Mouse (Mus musculus): ENCODE data around the gene Dbil5. TPM values are rescaled to one million over a fixed set of nuclear protein-coding genes. Genes with fewer than 3 reads are reported as not detected.
"Not testable (repeated sequence)": the region's sequence is repeated elsewhere in the genome, so short reads cannot be mapped to it uniquely, and the experiment has no call there.

The Dbil5 gene
- total RNA-seq (2022), result under 1 TPM in 3 of 4 experiments, not detected in 1; 0.50 to 0.68 (median 0.60) TPM

- DNase-seq (ENCODE audit: low spot score), result peak; percentile 95
Observed at GRCm38 (mm10) chr11:76217390-76217800, at the start of gene Dbil5, which contains the start of gene Gemin4. Gene Dbil5 (plus strand): TSS chr11:76217608. Gene Gemin4 (minus strand): TSS chr11:76217664.

DNA sequence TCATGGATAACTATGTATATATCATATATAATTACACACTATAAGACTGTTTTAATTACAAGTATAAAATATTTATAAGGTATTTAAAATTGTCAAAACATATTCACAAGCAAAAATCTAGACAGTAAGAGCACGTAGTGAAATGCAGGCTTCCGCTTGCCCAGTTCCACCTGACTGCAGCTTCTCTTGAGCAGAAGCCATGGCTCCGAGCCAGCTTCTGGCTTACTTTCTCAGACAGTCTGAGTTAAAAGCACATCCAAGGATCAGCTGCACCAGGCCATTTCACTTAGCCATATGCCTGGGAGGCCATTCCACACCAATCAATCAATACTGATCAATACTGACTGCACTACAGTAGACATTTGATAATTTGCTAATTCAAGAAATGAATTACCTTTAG is 48.4 kb upstream of the Dbil5 start:
- DNase-seq (ENCODE audit: low spot score), result no peak

DNA sequence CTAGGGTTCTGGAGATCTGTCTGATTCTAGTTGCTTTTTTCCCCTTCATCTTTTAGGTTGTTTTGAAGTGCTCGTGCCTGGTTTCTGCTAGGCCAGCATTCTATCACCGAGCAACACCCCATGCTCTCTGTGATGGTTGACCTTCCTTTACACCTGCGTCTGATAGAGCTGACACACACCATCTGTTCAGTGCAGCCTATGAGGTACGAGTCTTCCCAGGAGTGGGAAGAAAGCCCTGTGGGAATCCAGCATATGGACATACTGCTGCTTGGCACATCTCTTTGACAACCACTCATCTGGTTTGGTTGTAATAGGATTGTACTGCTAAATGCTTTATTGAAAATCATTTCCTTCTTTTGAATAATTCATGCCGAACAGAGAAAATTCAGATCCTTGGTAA is 47.2 kb upstream of the Dbil5 start:
- DNase-seq (ENCODE audit: low spot score), result no peak

DNA sequence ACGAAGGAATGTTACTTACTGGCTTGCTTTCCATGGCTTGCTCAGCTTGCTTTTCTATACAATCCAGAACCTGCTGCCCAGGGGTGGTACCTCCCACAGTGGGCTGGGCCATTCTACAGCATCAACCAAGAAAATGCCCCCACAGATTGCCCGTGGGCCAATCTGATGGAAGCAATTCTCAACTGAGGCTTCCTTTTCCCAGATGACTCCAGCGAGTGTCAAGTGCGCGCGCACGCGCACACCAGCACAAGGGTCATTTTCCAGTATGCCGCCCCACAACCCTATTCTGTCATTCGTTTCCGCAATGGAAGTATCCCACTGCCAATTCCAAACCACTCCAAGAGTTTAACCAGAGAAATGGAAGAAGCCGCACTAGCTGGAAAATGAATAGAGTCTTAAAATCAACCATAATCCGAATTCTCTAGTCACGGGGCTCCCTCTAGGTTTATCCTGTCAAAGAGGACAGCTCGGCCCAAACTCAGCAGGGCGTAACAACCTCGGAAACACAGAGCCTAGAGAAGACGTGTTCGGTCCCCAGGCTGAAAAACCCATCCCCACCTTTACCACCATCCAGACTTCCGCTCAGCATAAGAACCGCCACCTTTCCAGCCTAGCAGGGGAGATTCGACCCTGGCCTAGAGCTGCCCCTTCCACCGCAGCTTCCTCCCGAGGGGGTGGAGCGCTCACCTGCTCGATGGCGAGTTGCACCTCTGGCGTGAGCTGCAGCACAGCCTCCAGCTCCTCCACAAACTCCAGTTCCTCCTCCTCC is 38.5 kb upstream of the Dbil5 start:
- DNase-seq (ENCODE audit: low spot score), result no peak

- peak; percentile 92 for DNase-seq (ENCODE audit: low spot score)
Observed at GRCm38 (mm10) chr11:76179495-76180145, 37.8 kb upstream of the Dbil5 start, which contains the start of the genes Vps53 and Fam57a. Gene Vps53 (minus strand): TSS chr11:76179647. Gene Fam57a (plus strand): TSS chr11:76179671.

DNA sequence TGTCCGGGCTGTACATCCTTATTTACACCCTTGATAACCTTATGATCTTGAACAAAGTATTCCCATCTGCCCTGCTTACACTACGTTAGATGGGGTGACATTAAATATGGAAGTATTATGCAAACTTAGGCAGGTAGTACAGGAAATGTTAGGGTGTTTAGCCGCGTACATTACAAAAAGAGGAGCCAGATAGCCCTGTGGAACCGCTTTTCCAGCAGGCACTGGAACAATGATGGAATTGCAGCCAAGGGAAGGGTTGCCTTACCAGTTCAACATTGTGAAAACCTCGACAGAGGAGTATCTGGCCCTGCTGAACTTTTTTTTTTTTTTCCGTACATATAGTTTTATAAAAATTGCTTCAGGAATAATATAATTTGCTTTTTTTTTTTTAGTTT is 37.3 kb upstream of the Dbil5 start:
- DNase-seq (ENCODE audit: low spot score), result no peak

GRCm38 (mm10) chr11:76183745-76184144 is 33.7 kb upstream of the Dbil5 start:
- DNase-seq (ENCODE audit: low spot score), result no peak

DNA sequence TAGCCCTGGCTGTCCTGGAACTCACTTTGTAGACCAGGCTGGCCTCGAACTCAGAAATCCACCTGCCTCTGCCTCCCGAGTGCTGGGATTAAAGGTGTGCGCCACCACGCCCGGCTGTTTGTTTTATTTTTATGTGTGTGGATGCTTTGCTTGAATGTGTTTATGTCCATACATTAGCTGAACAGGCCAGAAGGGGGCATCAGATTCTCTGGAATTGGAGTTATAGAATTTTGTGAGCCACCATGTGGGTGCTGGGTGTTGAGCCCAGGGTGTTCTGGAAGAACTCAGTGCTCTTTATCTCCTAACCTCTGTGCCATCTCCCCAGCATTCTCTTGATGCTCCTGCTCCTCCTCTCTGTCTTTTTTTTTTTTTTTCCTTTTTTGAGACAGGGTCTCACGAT is 30.5 kb upstream of the Dbil5 start:
- no peak for DNase-seq (ENCODE audit: low spot score)

DNA sequence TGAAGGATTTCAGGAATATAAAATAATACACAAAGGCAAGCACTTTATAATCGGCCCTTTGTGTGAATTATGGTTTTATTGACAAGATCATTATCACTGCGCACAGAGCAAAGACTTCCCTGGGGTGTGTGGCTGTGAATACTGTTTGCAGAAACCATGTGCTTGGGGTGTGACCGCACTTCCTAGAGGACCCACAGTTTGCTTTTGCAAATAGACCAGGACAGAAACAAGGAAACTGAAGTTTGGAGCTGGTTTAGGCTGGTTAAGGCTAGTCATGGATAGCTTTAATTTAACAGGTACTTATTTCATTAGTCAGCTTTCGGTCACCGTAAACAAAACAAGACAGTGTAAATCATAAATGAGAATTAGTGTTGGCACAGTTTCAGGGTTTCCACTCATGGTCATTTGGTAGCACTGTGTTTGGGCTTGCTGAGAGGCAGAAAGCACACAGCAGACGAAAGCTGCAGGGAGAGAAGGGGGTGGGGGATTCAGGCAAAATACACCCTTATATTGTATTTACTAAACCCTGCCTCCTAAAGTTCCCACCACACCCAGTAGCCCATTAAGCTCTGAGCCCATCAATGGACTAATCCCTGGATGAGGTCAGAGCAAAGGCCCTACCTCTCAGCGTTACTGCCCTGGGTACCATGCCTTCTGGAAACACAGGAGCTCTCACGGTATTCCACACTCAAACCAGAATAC is 21.0 kb upstream of the Dbil5 start:
- DNase-seq (ENCODE audit: low spot score), result no peak

DNA sequence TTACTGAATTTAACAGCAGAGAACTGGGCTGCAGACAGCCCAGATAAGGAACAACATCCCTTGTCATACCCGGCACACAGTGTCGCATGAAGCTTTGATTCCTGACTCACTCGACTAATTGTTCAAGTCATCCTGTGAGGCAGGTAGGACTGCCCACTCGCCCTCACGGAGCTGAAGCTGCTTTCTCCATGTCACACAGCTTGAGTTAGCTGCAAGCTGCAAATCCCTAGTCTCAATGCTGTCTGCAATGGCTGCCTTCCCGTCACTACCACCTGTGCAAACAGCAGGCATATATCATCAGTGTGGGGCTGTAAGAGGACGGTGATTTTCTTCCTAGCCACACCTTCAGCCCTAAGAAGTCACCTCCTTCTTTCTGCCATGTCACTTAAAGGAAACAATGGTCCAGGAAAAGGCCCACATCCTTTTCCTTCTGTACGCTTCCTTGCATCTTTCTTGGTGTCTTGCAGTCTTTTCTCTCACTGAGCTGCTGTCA is 20.4 kb upstream of the Dbil5 start:
- DNase-seq (ENCODE audit: low spot score), result no peak

GRCm38 (mm10) chr11:76201761-76202674 is 15.4 kb upstream of the Dbil5 start:
- peak; percentile 82 for DNase-seq (ENCODE audit: low spot score)

- no peak for DNase-seq (ENCODE audit: low spot score)
Observed at GRCm38 (mm10) chr11:76206793-76207192, 10.6 kb upstream of the Dbil5 start.

DNA sequence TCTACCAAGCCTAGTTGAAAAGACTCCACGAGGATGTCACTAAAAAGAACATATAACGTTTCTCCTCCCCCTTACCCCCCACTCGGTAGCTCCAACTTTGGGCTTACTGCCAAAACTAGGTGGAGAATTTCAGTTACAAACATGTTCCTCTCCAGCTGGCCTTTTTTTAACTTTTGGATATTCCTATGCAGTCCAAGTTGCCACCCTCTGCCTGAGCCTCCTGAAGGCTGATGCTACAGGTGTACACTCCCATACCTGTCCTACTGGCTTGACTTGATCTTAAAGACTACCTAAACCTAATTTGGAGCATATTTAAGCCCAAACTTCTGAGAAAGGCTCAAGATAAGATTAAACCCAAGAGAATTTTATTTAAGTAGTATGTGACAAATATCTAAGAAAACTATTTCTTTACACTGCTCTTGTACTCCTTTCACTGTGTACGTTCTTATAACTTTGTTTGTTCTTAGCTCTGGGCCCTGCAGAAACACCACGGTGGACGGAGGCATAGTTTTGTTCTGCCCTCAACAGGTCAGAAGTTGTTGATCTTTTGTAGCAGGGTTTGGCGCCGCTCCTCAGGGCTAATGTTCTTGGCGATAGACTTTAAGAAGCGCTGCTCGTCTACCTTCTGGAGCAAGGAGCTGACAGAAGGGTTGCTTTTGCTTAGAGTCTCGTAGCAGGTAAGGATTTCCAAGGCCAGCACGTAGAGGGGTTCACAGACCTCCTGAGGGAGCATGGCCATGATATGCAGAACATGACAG is 7.0 kb upstream of the Dbil5 start:
- DNase-seq (ENCODE audit: low spot score), result no peak

DNA sequence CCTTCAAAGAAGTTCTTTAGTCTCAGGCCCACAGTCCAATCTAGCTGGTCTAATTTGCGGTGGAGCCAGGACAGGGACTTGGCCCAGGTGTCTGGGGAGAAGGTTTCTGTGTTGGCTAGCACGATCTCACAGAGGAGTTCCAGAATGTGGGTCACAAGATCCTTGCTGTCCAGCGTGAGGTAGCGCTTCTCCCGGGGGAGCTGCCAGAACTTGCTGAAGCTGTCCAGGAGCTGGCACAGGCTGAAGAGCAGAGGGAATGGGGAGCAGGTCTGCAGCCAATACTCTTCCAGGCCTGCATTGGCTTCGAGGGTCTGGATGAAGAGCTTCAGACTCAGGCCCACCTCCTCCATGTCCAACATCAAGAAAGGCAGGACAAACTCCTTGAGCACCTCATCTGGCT is 5.8 kb upstream of the Dbil5 start:
- not testable (repeated sequence) for DNase-seq (ENCODE audit: low spot score)

GRCm38 (mm10) chr11:76213841-76214240 is 3.6 kb upstream of the Dbil5 start:
- no peak for DNase-seq (ENCODE audit: low spot score)

DNA sequence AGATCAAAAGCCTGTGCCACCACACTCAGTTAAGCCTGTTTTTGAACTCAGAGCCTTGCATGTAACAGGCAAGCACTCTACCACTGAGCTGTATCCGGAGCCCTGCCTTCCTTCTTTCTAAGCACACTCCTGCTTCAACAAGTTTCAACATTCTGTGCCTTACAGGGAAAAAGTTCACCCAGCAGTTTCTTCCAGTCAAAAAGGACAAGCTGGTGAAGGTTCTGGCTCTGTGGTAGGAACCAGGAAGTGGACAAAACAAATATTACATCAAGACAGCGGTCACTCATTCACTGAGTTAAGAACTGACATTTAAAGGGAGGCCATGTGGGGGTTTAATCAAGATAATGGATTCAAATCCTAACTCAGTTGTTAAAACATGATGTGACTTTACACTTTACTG is 2.4 kb upstream of the Dbil5 start:
- no peak for DNase-seq (ENCODE audit: low spot score)

GRCm38 (mm10) chr11:76216049-76216540 is 1.3 kb upstream of the Dbil5 start:
- DNase-seq (ENCODE audit: low spot score), result no peak

DNA sequence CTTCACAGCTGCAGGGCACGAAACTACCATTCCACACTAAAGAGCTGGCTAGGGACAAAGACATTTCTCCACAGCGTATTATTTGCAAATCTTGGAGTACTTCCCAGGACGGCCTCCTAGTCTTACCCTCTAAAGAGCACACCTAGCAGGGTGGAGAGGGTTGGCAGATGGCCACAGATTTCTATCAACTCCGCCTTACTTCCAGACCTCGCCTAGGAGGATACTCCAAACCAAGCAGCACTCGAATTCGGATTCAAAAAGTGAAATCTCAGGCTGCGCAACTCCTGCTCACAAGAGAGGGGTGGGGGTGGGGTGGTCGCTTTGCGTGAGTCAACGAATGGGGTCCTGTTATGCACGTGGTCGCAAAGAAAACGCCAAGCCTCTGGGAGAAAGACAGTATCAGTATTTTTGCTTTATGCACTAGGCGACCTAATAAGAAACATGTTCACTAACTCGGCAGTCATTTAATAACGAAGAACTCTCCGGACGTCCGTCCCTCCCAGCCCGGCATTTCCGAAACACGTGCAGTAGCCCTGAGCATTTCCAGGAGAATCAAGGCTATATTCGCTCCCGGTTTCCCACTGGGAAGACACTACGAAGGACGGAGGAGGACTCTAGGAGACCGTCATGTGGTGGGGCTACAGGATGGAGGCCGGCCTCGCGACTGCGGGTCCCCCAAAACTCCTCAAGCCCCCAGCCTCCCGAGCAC is 573 bp upstream of the Dbil5 start:
- DNase-seq (ENCODE audit: low spot score), result peak; percentile 46

GRCm38 (mm10) chr11:76224631-76225030 is 7.2 kb downstream of the Dbil5 start:
- DNase-seq (ENCODE audit: low spot score), result no peak

- no peak for DNase-seq (ENCODE audit: low spot score)
Observed at GRCm38 (mm10) chr11:76225051-76225450, 7.6 kb downstream of the Dbil5 start.
